Mouse (Mus musculus): ENCODE measurements at regions not wholly inside any gene's neighbourhood (a gene's known extent, or its start where the extent isn't known, plus 50 kb on each side); places are given as distances from the start of the nearest gene placed in this dataset.

- ATAC-seq (replicated peaks; ENCODE audit: low read depth, poor library complexity, severe bottlenecking), result no peak
Measured at GRCm38 (mm10) chr7:79201246-79201645, 52.4 kb upstream of the Mfge8 start.

GRCm38 (mm10) chr7:79202336-79202735, 53.5 kb upstream of the Mfge8 start:
- ATAC-seq (replicated peaks; ENCODE audit: low read depth, poor library complexity, severe bottlenecking), result no peak

- ATAC-seq (replicated peaks; ENCODE audit: low read depth, poor library complexity, severe bottlenecking), result no peak
Measured at GRCm38 (mm10) chr7:79203481-79203880, 54.6 kb upstream of the Mfge8 start.

- no peak for ATAC-seq (replicated peaks; ENCODE audit: low read depth, poor library complexity, severe bottlenecking)
Measured at GRCm38 (mm10) chr7:79207140-79207539, 58.3 kb upstream of the Mfge8 start.

GRCm38 (mm10) chr7:79210376-79211215, 61.7 kb upstream of the Mfge8 start:
- peak; percentile 47; the same call in 1 of the 2 replicates for ATAC-seq (replicated peaks; ENCODE audit: low read depth, poor library complexity, severe bottlenecking)

- ATAC-seq (replicated peaks; ENCODE audit: low read depth, poor library complexity, severe bottlenecking), result no peak
Measured at GRCm38 (mm10) chr7:79211287-79211976, 61.6 kb upstream of the Abhd2 start.

- ATAC-seq (replicated peaks; ENCODE audit: low read depth, poor library complexity, severe bottlenecking), result no peak
Measured at GRCm38 (mm10) chr7:79212231-79212630, 60.8 kb upstream of the Abhd2 start.

GRCm38 (mm10) chr7:79215001-79215400, 58.0 kb upstream of the Abhd2 start:
- ATAC-seq (replicated peaks; ENCODE audit: low read depth, poor library complexity, severe bottlenecking), result no peak

- ATAC-seq (replicated peaks; ENCODE audit: low read depth, poor library complexity, severe bottlenecking), result no peak
Measured at GRCm38 (mm10) chr7:79217232-79217631, 55.8 kb upstream of the Abhd2 start.

GRCm38 (mm10) chr7:79222626-79223335, 50.2 kb upstream of the Abhd2 start:
- ATAC-seq (replicated peaks; ENCODE audit: low read depth, poor library complexity, severe bottlenecking), result no peak
